Mouse (Mus musculus) lung, embryonic 14.5 days (tissue): ENCODE measurements around the gene Nxpe3. TPM values are rescaled to one million over a fixed set of nuclear protein-coding genes. Genes with fewer than 3 reads are reported as not detected.

Experiments
- ATAC-seq: fragments of 200-750 bp; cut with Nextera tagmentation; 2 replicates; pipeline ENCODE4 v1.8.0; 2017; ENCODE audit warnings: mild to moderate bottlenecking, moderate TSS enrichment, moderate library complexity; ENCODE audit not compliant: insufficient read depth
- DNase-seq: peaks from one replicate; pipeline ENCODE4 v3.0.0-alpha.2; 2015
- H3K27ac ChIP-seq: fragments of 300-500 bp; sonication (generic); 2 replicates; pipeline ENCODE4 v1.5.1; 2014; ENCODE audit warnings: low read depth, mild to moderate bottlenecking, moderate library complexity
- H3K27me3 ChIP-seq: fragments of 300-500 bp; sonication (generic); 2 replicates; pipeline ENCODE4 v1.6.1; 2014; ENCODE audit warnings: low read length, control low read depth; ENCODE audit not compliant: insufficient read depth
- H3K36me3 ChIP-seq: fragments of 300-500 bp; sonication (generic); 2 replicates; pipeline ENCODE4 v1.6.1; 2014; ENCODE audit warnings: control low read depth; ENCODE audit not compliant: insufficient read depth
- H3K4me1 ChIP-seq: fragments of 300-500 bp; sonication (generic); 2 replicates; pipeline ENCODE4 v1.6.1; 2014; ENCODE audit warnings: antibody characterized with exemption, control low read depth; ENCODE audit not compliant: insufficient read depth
- H3K4me2 ChIP-seq: fragments of 300-500 bp; sonication (generic); 2 replicates; pipeline ENCODE4 v1.6.1; 2014; ENCODE audit warnings: mild to moderate bottlenecking
- H3K4me3 ChIP-seq: fragments of 300-500 bp; sonication (generic); 2 replicates; pipeline ENCODE4 v1.5.1; 2014; ENCODE audit warnings: low read depth, low read length
- H3K9ac ChIP-seq: fragments of 300-500 bp; sonication (generic); 2 replicates; pipeline ENCODE4 v1.6.1; 2014
- H3K9me3 ChIP-seq: fragments of 300-500 bp; sonication (generic); 2 replicates; pipeline ENCODE4 v1.6.1; 2016; ENCODE audit warnings: low read depth, low read length, control low read depth
- CTCF ChIP-seq: IDR thresholded peaks from 2 replicates; pipeline ENCODE4 v1.5.1; 2016; ENCODE audit warnings: antibody characterized with exemption, low read depth
- WGBS: fragments of 180-500 bp; shearing (Covaris S2); extraction: QIAGEN DNeasy Blood & Tissue Kit; methylation state at CpG from one replicate; pipeline ENCODE4 v1.1.7; 2014; 5-methylcytosine and 5-hydroxymethylcytosine counted together
- polyA plus RNA-seq: library from polyadenylated mRNA; unstranded; fragments of >200 nt; fragmentation: Nextera tagmentation; extraction: Ambion mirVana; gene quantifications from 2 replicates; pipeline ENCODE4 v1.2.1, GENCODE M21; 2014

The Nxpe3 gene
- polyA plus RNA-seq, 1 experiment from 2014 or later = 1.7 TPM

DNA sequence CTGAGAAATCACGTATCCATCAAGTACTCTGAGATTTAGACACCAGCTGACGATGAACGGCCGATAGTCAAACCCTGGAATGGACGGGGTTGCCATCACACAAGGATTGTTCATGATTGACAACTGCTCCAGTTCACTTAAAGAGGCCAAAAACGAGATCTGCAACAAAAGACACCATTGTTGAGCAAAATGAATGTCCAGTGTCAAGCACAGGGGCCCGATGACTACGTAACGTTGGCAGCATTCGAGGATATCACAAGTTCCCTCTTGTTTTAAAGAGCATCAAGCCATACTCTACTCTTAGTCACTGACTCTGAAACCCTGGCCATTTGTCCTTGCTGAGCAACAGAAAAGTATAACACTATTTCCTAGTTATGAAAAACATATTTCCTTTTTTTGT lies 27.0 kb upstream of the Nxpe3 start:
- 91% methylated on average over 10 of the region's 10 CpGs for WGBS
- no peak overlapping the region for H3K27ac ChIP-seq
- no peaks in the 10 kb centered on the region for H3K27me3 ChIP-seq
- H3K9me3 ChIP-seq = no peaks in the 10 kb centered on the region
- H3K4me1 ChIP-seq = no peaks in the 10 kb centered on the region
- peaks cover 51% of the 10 kb centered on the region for H3K36me3 ChIP-seq
- no peak for ATAC-seq
- H3K4me2 ChIP-seq = no peak overlapping the region
- no peak overlapping the region for H3K4me3 ChIP-seq
- H3K9ac ChIP-seq = no peak overlapping the region
- no peak for TF ChIP-seq CTCF
- DNase-seq = no peak

- no peaks in the 10 kb centered on the region for H3K4me1 ChIP-seq
- no peak overlapping the region for H3K4me3 ChIP-seq
- DNase-seq = no peak
- H3K9me3 ChIP-seq = no peaks in the 10 kb centered on the region
- H3K36me3 ChIP-seq = peaks cover 42% of the 10 kb centered on the region
- TF ChIP-seq CTCF = no peak
- no peak overlapping the region for H3K9ac ChIP-seq
- no peak overlapping the region for H3K27ac ChIP-seq
- 94% methylated on average over 7 of the region's 7 CpGs for WGBS
- H3K27me3 ChIP-seq = no peaks in the 10 kb centered on the region
- ATAC-seq = no peak
- no peak overlapping the region for H3K4me2 ChIP-seq
Measured at GRCm38 (mm10) chr16:55914716-55915115, 19.6 kb upstream of the Nxpe3 start.

DNA sequence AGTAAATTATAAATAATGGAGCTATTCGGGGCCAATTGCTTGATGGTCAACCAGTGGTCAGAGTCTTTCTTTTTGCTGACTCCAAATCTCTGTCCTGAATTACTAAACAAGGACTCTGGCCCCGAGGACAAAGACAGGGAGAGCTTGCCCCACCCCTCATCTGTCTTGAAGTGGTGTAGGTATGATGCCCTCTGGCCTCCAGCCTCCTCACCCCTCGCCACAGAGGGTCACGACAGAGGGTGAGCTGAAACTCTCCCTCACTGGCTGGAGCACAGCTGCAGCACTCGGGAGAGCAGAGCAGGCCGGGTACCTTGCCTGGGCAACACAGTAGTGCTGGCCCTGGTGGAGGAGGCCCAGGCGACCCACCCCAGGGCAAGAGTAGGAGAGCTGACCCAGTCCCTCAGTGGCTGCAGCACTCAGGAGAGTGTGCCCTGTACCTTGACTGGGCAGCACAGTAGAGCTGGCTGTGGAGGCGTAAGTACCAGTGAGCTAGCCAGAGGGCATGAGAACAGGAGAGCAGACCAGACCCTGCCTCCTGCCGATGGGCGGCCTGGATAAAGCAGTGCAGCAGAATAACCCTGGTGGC lies 15.2 kb upstream of the Nxpe3 start:
- WGBS = 86% methylated on average over 10 of the region's 10 CpGs

DNA sequence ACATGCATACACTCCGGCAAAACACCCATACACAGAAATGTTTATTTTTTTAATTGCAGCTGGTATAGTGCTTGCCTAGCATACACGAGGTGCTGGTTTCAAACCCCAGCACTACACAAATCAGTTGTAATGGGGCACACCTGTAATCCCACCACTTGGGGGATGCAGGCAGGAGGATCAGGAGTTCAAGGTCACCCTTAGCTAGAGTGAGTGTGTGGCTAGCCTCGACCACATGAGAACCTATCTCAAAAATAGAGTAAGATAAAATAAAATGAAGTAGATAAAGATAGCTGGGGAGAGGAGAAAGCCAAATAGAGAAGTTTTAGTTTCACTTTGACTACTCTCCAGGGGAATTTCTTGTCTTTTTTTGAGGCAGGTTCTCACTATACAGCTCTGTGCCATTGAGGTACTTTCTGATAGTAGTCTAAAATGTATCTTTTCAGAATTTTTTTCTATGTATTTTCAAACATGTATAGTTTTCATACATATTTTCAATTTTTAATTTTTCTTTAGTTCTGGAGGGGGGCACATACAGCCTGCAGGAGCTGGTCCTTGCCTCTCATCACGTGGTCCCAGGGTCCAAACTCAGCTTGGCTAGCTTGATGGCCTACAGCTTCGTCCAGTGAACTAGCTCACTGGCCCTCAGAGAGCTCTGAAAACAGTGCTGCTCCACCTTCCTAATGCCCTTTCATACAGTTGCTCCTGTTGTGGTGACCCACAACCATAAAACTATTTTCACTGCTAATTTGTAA lies 12.0 kb upstream of the Nxpe3 start:
- no peaks in the 10 kb centered on the region for H3K27me3 ChIP-seq
- H3K4me1 ChIP-seq = no peaks in the 10 kb centered on the region
- peaks cover 33% of the 10 kb centered on the region for H3K36me3 ChIP-seq
- 80% methylated on average over 5 of the region's 5 CpGs for WGBS
- no peak overlapping the region for H3K4me2 ChIP-seq
- no peak for DNase-seq
- no peak overlapping the region for H3K27ac ChIP-seq
- TF ChIP-seq CTCF = no peak
- no peak for ATAC-seq
- no peaks in the 10 kb centered on the region for H3K9me3 ChIP-seq
- no peak overlapping the region for H3K4me3 ChIP-seq
- no peak overlapping the region for H3K9ac ChIP-seq

More for the DNA sequence above, 15.2 kb upstream of the Nxpe3 start:
- Histone ChIP-seq H3K4me3 (no peak overlapping the region), H3K4me2 (no peak overlapping the region), H3K9me3 (no peaks in the 10 kb centered on the region), H3K27ac (no peak overlapping the region), H3K27me3 (no peaks in the 10 kb centered on the region), H3K4me1 (no peaks in the 10 kb centered on the region), H3K9ac (no peak overlapping the region), H3K36me3 (peaks cover 32% of the 10 kb centered on the region)
- no peak for ATAC-seq
- no peak for DNase-seq
- no peak for TF ChIP-seq CTCF

DNA sequence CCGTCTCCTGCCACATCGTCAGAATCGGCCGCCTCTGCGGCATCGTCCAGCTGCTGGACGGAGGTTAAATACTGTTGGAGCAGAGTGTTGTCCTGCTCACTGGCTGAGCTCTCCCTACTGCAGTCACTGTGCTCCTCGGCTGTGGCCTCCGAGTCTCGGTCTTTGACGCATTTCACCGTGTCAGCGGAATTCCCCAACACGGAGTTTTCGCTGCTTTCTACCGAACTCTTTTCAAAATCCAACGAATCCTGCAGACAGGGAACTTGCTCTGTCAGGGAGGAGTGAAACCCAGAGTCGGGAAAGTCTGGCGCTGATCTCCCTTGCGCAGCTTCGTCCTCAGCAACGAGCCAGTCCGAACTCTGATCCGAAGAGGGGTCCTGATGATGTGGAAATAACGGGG lies 10.3 kb upstream of the Nxpe3 start:
- ATAC-seq (no peak), DNase-seq (no peak)
- no peak overlapping the region for H3K9ac ChIP-seq
- no peak for TF ChIP-seq CTCF
- H3K4me2 ChIP-seq = no peak overlapping the region
- no peak overlapping the region for H3K4me3 ChIP-seq
- H3K36me3 ChIP-seq = peaks cover 29% of the 10 kb centered on the region
- no peak overlapping the region for H3K27ac ChIP-seq
- H3K9me3 ChIP-seq = no peaks in the 10 kb centered on the region
- H3K4me1 ChIP-seq = no peaks in the 10 kb centered on the region
- H3K27me3 ChIP-seq = no peaks in the 10 kb centered on the region
- 87% methylated on average over 25 of the region's 25 CpGs for WGBS

GRCm38 (mm10) chr16:55901839-55902756 lies 7.0 kb upstream of the Nxpe3 start:
- no peak overlapping the region for H3K9ac ChIP-seq
- ATAC-seq (no peak), DNase-seq (no peak)
- H3K4me3 ChIP-seq = no peak overlapping the region
- H3K4me1 ChIP-seq = no peaks in the 10 kb centered on the region
- no peak overlapping the region for H3K27ac ChIP-seq
- H3K27me3 ChIP-seq = no peaks in the 10 kb centered on the region
- H3K36me3 ChIP-seq = peaks cover 17% of the 10 kb centered on the region
- TF ChIP-seq CTCF = no peak
- H3K9me3 ChIP-seq = no peaks in the 10 kb centered on the region
- H3K4me2 ChIP-seq = no peak overlapping the region
- 87% methylated on average over 14 of the region's 14 CpGs for WGBS

DNA sequence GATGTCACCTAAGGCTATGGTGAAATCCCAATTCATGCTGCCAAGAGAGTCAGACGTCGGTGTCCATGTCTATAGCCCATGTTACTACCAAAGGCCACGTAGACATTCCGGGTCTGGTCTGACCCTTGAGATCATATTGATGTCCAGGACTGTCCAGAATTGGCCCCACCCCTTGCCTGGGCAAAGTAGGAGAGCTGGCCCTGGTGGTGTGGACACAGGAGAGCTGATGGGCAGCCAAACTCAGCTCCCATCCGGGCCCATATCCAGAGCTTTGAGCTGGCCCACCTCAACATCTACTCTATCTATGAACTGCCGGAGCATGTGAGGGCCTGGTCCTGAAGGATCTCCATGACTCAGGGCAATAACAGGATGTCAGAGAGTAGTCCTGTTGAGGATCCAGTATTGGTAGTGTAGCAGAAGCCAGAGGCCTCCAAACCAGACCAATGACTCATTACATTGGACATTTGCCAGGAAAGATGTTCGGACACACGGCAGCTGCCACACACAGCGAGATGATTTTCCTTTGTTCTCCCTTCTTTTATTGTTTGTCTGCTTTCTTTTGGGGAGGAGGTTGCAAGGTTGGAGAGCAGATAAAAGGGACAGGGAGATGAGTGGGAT lies 3.4 kb upstream of the Nxpe3 start:
- Histone ChIP-seq H3K27ac (no peak overlapping the region), H3K9ac (no peak overlapping the region), H3K9me3 (no peaks in the 10 kb centered on the region), H3K27me3 (no peaks in the 10 kb centered on the region), H3K4me3 (no peak overlapping the region), H3K36me3 (peaks cover 2% of the 10 kb centered on the region; the same call in 1 of the 2 replicates), H3K4me2 (no peak overlapping the region), H3K4me1 (no peaks in the 10 kb centered on the region)
- WGBS = 69% methylated on average over 9 of the region's 9 CpGs
- no peak for ATAC-seq
- no peak for TF ChIP-seq CTCF
- DNase-seq = peak; percentile 72
